Mouse (Mus musculus): Measurements from ENCODE around the gene Abhd14b. TPM values are rescaled to one million over a fixed set of nuclear protein-coding genes. Genes with fewer than 3 reads are reported as not detected.

The Abhd14b gene
- polyA plus RNA-seq, 1 experiment, result 27.6 TPM

DNA sequence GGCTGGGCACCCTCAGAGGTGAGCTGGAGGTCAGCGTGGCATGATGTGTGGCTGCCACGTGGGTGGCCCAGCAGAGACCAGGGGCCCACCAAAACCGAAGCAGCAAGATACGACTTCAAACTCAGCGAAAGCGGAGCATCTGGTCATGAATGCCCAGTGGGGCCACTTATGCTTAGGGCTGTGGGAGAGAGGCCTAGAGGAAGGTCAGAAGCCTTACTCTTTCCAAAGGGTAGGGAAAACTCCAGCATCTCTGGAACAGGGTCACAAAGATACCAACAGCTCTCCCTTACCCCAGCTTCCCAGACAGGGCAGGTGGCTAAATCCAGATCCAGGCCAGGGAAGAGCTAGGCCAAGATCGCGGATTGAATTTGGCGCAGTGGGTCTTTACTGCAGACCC lies 9.9 kb downstream of the Abhd14b start:
- no peak overlapping the region for H3K27ac ChIP-seq (ENCODE audit: insufficient read depth, low read depth, low read length)
- H3K4me3 ChIP-seq (ENCODE audit: insufficient read depth, low read length), result no peak overlapping the region
- no peaks in the 10 kb centered on the region for H3K4me1 ChIP-seq (ENCODE audit: control insufficient read depth, insufficient read depth, low read length)
- TF ChIP-seq POLR2A (IDR thresholded peaks at IDR 0.05; ENCODE audit: borderline replicate concordance, low read depth, low read length) (no peak), CTCF (IDR thresholded peaks at IDR 0.05; ENCODE audit: low read depth, low read length) (no peak)

DNA sequence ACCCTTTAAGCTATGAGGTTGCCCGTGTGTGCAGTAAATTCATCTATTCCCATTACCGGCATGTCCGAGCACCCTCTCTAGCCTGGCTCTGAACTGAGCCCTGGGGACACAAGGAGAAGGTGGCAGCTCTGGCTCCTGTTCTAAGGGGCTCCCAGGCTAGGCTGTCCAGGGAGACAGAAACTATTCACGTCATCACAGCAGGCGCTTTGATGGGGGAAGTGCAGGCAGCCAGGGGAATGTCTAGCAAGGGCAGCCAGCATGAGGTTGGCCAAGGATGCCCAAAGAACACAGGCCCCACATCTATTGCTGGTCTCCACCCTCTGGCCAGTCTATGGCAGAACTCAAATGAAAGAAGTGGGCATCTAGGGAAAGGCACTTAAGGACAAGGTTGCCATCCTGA lies 10.7 kb downstream of the Abhd14b start:
- Histone ChIP-seq H3K4me1 (ENCODE audit: control insufficient read depth, insufficient read depth, low read length) (no peaks in the 10 kb centered on the region), H3K27ac (ENCODE audit: insufficient read depth, low read depth, low read length) (no peak overlapping the region), H3K4me3 (ENCODE audit: insufficient read depth, low read length) (no peak overlapping the region)
- TF ChIP-seq CTCF (IDR thresholded peaks at IDR 0.05; ENCODE audit: low read depth, low read length) (no peak), POLR2A (IDR thresholded peaks at IDR 0.05; ENCODE audit: borderline replicate concordance, low read depth, low read length) (no peak)

DNA sequence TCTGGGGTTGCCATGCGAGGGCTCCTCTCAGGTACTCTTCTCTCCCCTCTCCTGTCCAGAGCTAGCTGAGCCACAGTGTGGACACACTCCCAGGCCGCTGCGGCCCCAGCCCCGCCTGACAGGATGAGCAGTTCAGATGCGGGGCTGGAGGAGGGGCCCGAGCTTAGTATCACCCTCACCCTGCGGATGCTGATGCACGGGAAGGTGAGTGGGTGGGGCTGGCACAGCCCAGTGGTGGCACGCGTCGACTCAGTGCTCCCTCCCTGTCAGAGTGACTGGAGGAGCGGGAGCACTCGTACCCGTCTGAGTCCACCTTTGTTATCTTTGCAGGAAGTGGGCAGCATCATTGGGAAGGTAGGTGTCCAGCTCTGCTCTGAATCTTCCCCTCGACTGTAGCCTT lies 12.7 kb downstream of the Abhd14b start:
- TF ChIP-seq CTCF (IDR thresholded peaks at IDR 0.05; ENCODE audit: low read depth, low read length) (no peak), POLR2A (IDR thresholded peaks at IDR 0.05; ENCODE audit: borderline replicate concordance, low read depth, low read length) (no peak)
- Histone ChIP-seq H3K4me1 (ENCODE audit: control insufficient read depth, insufficient read depth, low read length) (no peaks in the 10 kb centered on the region), H3K4me3 (ENCODE audit: insufficient read depth, low read length) (no peak overlapping the region), H3K27ac (ENCODE audit: insufficient read depth, low read depth, low read length) (no peak overlapping the region)

DNA sequence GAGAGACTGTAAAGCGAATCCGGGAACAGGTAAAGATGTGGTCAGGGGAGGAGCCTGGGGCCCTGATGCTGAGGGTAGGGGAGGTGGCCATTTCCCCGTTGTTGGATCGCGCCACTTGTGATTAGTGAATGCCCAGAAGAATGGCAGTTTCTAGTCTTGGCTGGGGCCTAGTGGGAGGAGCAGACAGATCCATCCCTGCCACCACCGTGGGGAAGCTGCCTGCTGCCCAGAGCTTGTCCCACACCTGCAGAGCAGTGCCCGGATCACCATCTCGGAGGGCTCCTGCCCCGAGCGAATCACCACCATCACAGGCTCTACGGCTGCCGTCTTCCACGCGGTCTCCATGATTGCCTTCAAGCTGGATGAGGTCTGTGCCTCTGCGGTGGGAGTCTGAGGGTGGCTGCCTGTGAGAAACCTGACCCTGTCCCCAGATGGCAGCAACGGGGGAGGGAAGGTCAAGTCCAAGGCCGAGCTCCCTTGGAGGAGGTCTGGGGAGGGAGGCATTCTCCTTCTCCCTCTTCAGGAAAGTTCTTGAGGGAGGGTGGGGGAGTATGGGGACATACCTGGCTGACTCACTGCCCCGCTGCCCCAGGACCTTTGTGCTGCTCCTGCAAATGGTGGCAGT lies 13.3 kb downstream of the Abhd14b start:
- H3K4me3 ChIP-seq (ENCODE audit: insufficient read depth, low read length), result no peak overlapping the region
- H3K27ac ChIP-seq (ENCODE audit: insufficient read depth, low read depth, low read length), result no peak overlapping the region
- no peaks in the 10 kb centered on the region for H3K4me1 ChIP-seq (ENCODE audit: control insufficient read depth, insufficient read depth, low read length)
- TF ChIP-seq POLR2A (IDR thresholded peaks at IDR 0.05; ENCODE audit: borderline replicate concordance, low read depth, low read length) (no peak), CTCF (IDR thresholded peaks at IDR 0.05; ENCODE audit: low read depth, low read length) (no peak)

DNA sequence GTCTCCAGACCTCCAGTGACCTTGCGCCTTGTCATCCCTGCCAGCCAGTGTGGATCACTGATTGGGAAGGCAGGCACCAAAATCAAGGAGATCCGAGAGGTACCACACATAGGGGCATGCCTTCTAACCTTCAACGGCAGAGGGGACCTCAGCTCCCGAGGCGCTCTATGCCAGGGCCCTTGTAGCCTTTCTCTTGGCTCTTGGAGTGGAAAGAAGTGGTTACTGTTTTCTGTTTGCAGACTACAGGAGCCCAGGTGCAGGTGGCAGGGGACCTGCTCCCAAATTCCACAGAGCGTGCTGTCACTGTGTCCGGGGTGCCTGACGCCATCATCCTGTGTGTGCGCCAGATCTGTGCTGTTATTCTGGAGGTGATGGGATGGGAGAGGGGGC lies 13.8 kb downstream of the Abhd14b start:
- no peak for TF ChIP-seq POLR2A (IDR thresholded peaks at IDR 0.05; ENCODE audit: borderline replicate concordance, low read depth, low read length)
- no peak for TF ChIP-seq CTCF (IDR thresholded peaks at IDR 0.05; ENCODE audit: low read depth, low read length)

DNA sequence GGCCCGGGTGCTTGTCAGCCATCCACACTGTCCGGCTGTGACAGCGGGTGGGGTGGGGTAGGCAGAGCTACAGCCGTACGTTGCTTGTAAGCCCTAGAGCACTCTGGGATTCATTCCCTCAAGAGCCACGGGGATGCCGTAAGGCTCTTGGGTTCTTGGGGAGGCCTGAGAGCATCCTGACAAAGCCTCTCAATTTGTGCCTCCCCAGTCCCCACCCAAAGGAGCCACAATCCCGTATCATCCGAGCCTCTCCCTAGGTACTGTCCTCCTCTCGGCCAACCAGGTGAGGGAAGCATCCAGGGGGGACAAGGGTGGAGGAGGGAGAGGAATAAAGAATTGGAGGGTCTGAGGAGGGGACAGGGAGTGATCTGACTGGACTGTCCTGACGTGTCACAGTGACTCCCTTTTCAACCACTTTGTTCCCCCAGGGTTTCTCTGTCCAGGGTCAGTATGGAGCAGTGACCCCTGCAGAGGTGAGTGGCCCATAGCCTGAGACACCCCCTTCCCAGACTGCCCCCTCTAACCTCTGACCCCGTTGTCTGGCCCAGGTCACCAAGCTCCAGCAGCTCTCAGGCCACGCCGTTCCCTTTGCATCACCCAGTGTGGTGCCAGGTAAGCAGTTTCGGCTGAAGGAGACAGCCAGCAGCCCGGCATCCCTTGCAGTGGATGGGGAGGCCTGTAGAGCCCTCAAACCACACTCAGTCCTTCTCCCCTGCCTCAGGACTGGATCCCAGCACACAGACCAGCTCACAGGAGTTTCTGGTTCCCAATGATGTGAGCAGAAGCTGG lies 14.6 kb downstream of the Abhd14b start:
- no peak for TF ChIP-seq CTCF (IDR thresholded peaks at IDR 0.05; ENCODE audit: low read depth, low read length)
- TF ChIP-seq POLR2A (IDR thresholded peaks at IDR 0.05; ENCODE audit: borderline replicate concordance, low read depth, low read length), result no peak
- Histone ChIP-seq H3K27ac (ENCODE audit: insufficient read depth, low read depth, low read length) (no peak overlapping the region), H3K4me3 (ENCODE audit: insufficient read depth, low read length) (no peak overlapping the region), H3K4me1 (ENCODE audit: control insufficient read depth, insufficient read depth, low read length) (no peaks in the 10 kb centered on the region)

More for the DNA sequence above, 13.8 kb downstream of the Abhd14b start:
- Histone ChIP-seq H3K4me1 (ENCODE audit: control insufficient read depth, insufficient read depth, low read length) (no peaks in the 10 kb centered on the region), H3K4me3 (ENCODE audit: insufficient read depth, low read length) (no peak overlapping the region), H3K27ac (ENCODE audit: insufficient read depth, low read depth, low read length) (no peak overlapping the region)

DNA sequence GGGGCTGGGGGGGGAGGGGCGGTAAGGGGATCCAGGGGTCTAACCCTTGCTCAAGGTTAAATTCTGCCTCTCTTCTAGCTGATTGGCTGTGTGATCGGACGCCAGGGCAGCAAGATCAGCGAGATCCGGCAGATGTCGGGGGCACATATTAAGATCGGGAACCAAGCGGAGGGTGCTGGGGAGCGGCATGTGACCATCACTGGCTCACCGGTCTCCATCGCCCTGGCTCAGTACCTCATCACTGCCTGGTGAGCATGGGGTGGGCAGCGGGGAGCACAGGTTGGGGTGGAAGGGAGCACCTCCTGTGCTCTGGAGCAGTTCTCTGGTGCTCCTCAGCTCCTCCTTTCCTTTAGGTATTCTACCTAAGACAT lies 15.2 kb downstream of the Abhd14b start:
- H3K4me3 ChIP-seq (ENCODE audit: insufficient read depth, low read length), result no peak overlapping the region
- no peak overlapping the region for H3K27ac ChIP-seq (ENCODE audit: insufficient read depth, low read depth, low read length)
- TF ChIP-seq POLR2A (IDR thresholded peaks at IDR 0.05; ENCODE audit: borderline replicate concordance, low read depth, low read length) (no peak), CTCF (IDR thresholded peaks at IDR 0.05; ENCODE audit: low read depth, low read length) (no peak)
- H3K4me1 ChIP-seq (ENCODE audit: control insufficient read depth, insufficient read depth, low read length), result no peaks in the 10 kb centered on the region

DNA sequence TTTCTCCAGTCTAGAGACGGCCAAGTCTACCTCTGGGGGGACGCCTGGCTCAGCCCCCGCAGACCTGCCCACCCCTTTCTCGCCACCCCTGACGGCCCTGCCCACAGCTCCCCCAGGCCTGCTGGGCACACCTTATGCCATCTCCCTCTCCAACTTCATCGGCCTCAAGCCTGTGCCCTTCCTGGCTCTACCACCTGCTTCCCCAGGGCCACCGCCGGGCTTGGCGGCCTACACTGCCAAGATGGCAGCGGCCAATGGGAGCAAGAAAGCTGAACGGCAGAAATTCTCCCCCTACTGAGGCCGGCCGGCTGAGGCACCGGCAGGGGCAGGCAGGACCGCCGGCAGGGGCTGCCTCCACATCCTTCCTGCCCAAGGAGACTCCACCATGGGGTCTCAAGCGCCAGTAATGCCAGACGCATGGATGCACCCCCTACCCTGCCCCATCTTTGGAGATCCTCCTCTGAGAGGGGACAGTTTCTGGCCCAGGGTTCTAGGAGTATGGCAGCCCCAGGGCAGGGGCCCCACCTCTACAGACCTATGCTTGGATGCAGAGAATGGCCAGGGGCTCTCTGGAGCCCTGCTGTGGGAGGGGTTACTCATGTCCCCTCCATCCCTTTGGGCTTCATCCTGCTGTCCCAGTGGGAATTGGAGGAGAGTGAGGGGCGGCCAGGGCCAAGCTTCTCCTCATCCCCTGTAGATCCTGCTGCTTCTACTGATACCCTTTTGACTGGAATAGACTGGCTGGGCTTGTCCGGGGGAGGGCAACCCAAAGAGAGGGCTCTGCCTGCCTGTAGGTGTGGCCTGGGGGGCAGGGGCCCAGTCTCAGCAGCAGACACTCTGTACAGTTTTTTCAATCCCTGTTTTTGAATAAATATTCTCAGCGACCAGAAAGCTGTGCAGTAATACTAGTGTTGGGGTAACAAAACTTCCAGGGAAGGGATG lies 16.1 kb downstream of the Abhd14b start:
- Histone ChIP-seq H3K27ac (ENCODE audit: insufficient read depth, low read depth, low read length) (no peak overlapping the region), H3K4me1 (ENCODE audit: control insufficient read depth, insufficient read depth, low read length) (no peaks in the 10 kb centered on the region), H3K4me3 (ENCODE audit: insufficient read depth, low read length) (no peak overlapping the region)
- TF ChIP-seq CTCF (IDR thresholded peaks at IDR 0.05; ENCODE audit: low read depth, low read length) (no peak), POLR2A (IDR thresholded peaks at IDR 0.05; ENCODE audit: borderline replicate concordance, low read depth, low read length) (no peak)

DNA sequence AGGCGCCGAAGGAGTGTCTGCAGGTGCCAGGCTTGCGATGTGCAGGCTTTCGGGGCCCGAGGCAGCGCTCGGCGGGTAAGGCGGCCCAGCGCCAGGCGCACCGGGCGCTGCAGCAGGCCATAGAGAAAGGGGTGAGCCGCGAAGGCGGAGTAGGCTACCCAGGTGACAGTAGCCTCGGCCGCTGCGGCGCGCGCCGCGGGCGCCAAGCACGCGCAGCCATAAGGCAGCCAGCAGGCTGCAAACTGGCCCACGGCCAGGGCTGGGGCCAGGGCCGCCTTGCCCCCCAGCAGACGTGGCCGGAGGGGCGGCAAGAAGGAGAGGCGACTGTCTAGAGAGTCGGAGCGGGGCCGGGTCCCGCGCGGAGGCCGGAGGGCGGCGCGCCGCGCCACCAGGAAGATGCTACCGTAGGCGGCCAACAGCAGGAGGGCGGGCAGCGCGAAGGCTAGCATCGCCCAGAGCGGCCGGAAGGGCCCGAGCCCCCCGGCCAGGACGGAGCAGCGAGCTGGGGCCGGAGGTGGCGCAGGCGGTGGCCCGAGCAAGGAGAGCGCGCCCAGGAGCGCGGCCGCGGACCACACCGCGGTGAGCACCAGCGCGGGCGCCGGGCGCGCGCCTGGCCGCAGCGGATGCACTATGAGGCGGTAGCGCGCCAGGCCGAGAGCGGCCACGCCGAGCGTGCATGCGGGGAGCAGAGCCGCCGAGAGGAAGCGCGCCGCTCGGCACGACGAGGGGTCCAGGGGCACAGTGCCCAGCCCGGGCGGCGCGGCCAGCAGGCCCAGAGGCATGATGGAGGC lies 17.7 kb downstream of the Abhd14b start:
- TF ChIP-seq POLR2A (IDR thresholded peaks at IDR 0.05; ENCODE audit: borderline replicate concordance, low read depth, low read length), result no peak
- TF ChIP-seq CTCF (IDR thresholded peaks at IDR 0.05; ENCODE audit: low read depth, low read length), result no peak
- Histone ChIP-seq H3K4me3 (ENCODE audit: insufficient read depth, low read length) (peak overlapping the region; percentile 63), H3K4me1 (ENCODE audit: control insufficient read depth, insufficient read depth, low read length) (peaks cover 7% of the 10 kb centered on the region), H3K27ac (ENCODE audit: insufficient read depth, low read depth, low read length) (no peak overlapping the region)

All from bone marrow macrophage, adult 2 months (primary cell).